Mouse (Mus musculus): ENCODE measurements around the gene Hip1r. TPM values are rescaled to one million over a fixed set of nuclear protein-coding genes. Genes with fewer than 3 reads are reported as not detected.
A peak's percentile ranks its signal among the peaks of the same experiment; 100 is the strongest.

The Hip1r gene
- total and polyA plus RNA-seq, 2 experiments, result 9.7 to 11.5 TPM

- DNase-seq (ENCODE audit: extremely low read depth, low read depth, low spot score), result no peak
- Histone ChIP-seq H3K9ac (ENCODE audit: low read depth, low read length) (no peak overlapping the region), H3K27ac (replicated peaks; ENCODE audit: insufficient read depth, low read depth, low read length) (no peak overlapping the region), H3K4me1 (ENCODE audit: control insufficient read depth, insufficient read depth, low read length) (peaks cover 6% of the 10 kb centered on the region), H3K4me3 (ENCODE audit: insufficient read depth, low read depth, low read length) (no peak overlapping the region), H3K36me3 (ENCODE audit: control insufficient read depth, insufficient read depth, low read length) (no peaks in the 10 kb centered on the region), H3K79me2 (ENCODE audit: control insufficient read depth, insufficient read depth, low read length) (no peaks in the 10 kb centered on the region), H3K27me3 (ENCODE audit: control insufficient read depth, insufficient read depth, low read length) (no peaks in the 10 kb centered on the region)
- WGBS, result 94% methylated on average over 12 of the region's 12 CpGs
- TF ChIP-seq CTCF (IDR thresholded peaks at IDR 0.05; ENCODE audit: low read depth, low read length) (no peak), POLR2A (IDR thresholded peaks at IDR 0.05; ENCODE audit: extremely low read depth, insufficient read depth, low read length) (no peak)
Measured at GRCm38 (mm10) chr5:123933556-123933955, 39.9 kb upstream of the Hip1r start.

- Histone ChIP-seq H3K36me3 (ENCODE audit: control insufficient read depth, insufficient read depth, low read length) (no peaks in the 10 kb centered on the region), H3K4me3 (ENCODE audit: insufficient read depth, low read depth, low read length) (no peak overlapping the region), H3K79me2 (ENCODE audit: control insufficient read depth, insufficient read depth, low read length) (no peaks in the 10 kb centered on the region), H3K9ac (ENCODE audit: low read depth, low read length) (no peak overlapping the region), H3K27ac (replicated peaks; ENCODE audit: insufficient read depth, low read depth, low read length) (no peak overlapping the region), H3K27me3 (ENCODE audit: control insufficient read depth, insufficient read depth, low read length) (no peaks in the 10 kb centered on the region), H3K4me1 (ENCODE audit: control insufficient read depth, insufficient read depth, low read length) (peaks cover 6% of the 10 kb centered on the region)
- no peak for DNase-seq (ENCODE audit: extremely low read depth, low read depth, low spot score)
- WGBS, result 65% methylated on average over 18 of the region's 18 CpGs
- TF ChIP-seq POLR2A (IDR thresholded peaks at IDR 0.05; ENCODE audit: extremely low read depth, insufficient read depth, low read length) (no peak), CTCF (IDR thresholded peaks at IDR 0.05; ENCODE audit: low read depth, low read length) (peak; percentile 40; the same call in 1 of the 2 replicates)
Measured at GRCm38 (mm10) chr5:123933957-123934591, 39.4 kb upstream of the Hip1r start.

GRCm38 (mm10) chr5:123935931-123936330, 37.5 kb upstream of the Hip1r start:
- 92% methylated on average over 5 of the region's 5 CpGs for WGBS
- H3K9ac ChIP-seq (ENCODE audit: low read depth, low read length), result no peak overlapping the region

GRCm38 (mm10) chr5:123938479-123938878, 34.9 kb upstream of the Hip1r start:
- DNase-seq (ENCODE audit: extremely low read depth, low read depth, low spot score), result no peak
- Histone ChIP-seq H3K27me3 (ENCODE audit: control insufficient read depth, insufficient read depth, low read length) (no peaks in the 10 kb centered on the region), H3K27ac (replicated peaks; ENCODE audit: insufficient read depth, low read depth, low read length) (no peak overlapping the region), H3K9ac (ENCODE audit: low read depth, low read length) (no peak overlapping the region), H3K36me3 (ENCODE audit: control insufficient read depth, insufficient read depth, low read length) (no peaks in the 10 kb centered on the region), H3K4me3 (ENCODE audit: insufficient read depth, low read depth, low read length) (no peak overlapping the region), H3K79me2 (ENCODE audit: control insufficient read depth, insufficient read depth, low read length) (no peaks in the 10 kb centered on the region), H3K4me1 (ENCODE audit: control insufficient read depth, insufficient read depth, low read length) (no peaks in the 10 kb centered on the region)
- TF ChIP-seq CTCF (IDR thresholded peaks at IDR 0.05; ENCODE audit: low read depth, low read length) (no peak), POLR2A (IDR thresholded peaks at IDR 0.05; ENCODE audit: extremely low read depth, insufficient read depth, low read length) (no peak)
- WGBS, result 82% methylated on average over 5 of the region's 5 CpGs

More at GRCm38 (mm10) chr5:123935931-123936330, 37.5 kb upstream of the Hip1r start:
- Histone ChIP-seq H3K36me3 (ENCODE audit: control insufficient read depth, insufficient read depth, low read length) (no peaks in the 10 kb centered on the region), H3K79me2 (ENCODE audit: control insufficient read depth, insufficient read depth, low read length) (no peaks in the 10 kb centered on the region), H3K27ac (replicated peaks; ENCODE audit: insufficient read depth, low read depth, low read length) (no peak overlapping the region), H3K4me3 (ENCODE audit: insufficient read depth, low read depth, low read length) (no peak overlapping the region), H3K4me1 (ENCODE audit: control insufficient read depth, insufficient read depth, low read length) (peaks cover 3% of the 10 kb centered on the region), H3K27me3 (ENCODE audit: control insufficient read depth, insufficient read depth, low read length) (no peaks in the 10 kb centered on the region)
- no peak for TF ChIP-seq CTCF (IDR thresholded peaks at IDR 0.05; ENCODE audit: low read depth, low read length)
- TF ChIP-seq POLR2A (IDR thresholded peaks at IDR 0.05; ENCODE audit: extremely low read depth, insufficient read depth, low read length), result no peak
- DNase-seq (ENCODE audit: extremely low read depth, low read depth, low spot score), result no peak

GRCm38 (mm10) chr5:123946546-123946945, 26.9 kb upstream of the Hip1r start:
- Histone ChIP-seq H3K79me2 (ENCODE audit: control insufficient read depth, insufficient read depth, low read length) (no peaks in the 10 kb centered on the region), H3K4me1 (ENCODE audit: control insufficient read depth, insufficient read depth, low read length) (peaks cover 1% of the 10 kb centered on the region; the same call in 1 of the 2 replicates), H3K4me3 (ENCODE audit: insufficient read depth, low read depth, low read length) (no peak overlapping the region), H3K9ac (ENCODE audit: low read depth, low read length) (no peak overlapping the region), H3K27ac (replicated peaks; ENCODE audit: insufficient read depth, low read depth, low read length) (no peak overlapping the region), H3K36me3 (ENCODE audit: control insufficient read depth, insufficient read depth, low read length) (no peaks in the 10 kb centered on the region), H3K27me3 (ENCODE audit: control insufficient read depth, insufficient read depth, low read length) (no peaks in the 10 kb centered on the region)
- 71% methylated on average over 4 of the region's 4 CpGs for WGBS
- no peak for TF ChIP-seq POLR2A (IDR thresholded peaks at IDR 0.05; ENCODE audit: extremely low read depth, insufficient read depth, low read length)
- no peak for TF ChIP-seq CTCF (IDR thresholded peaks at IDR 0.05; ENCODE audit: low read depth, low read length)
- no peak for DNase-seq (ENCODE audit: extremely low read depth, low read depth, low spot score)

- TF ChIP-seq POLR2A (IDR thresholded peaks at IDR 0.05; ENCODE audit: extremely low read depth, insufficient read depth, low read length), result no peak
- TF ChIP-seq CTCF (IDR thresholded peaks at IDR 0.05; ENCODE audit: low read depth, low read length), result peak; percentile 62
- no peaks in the 10 kb centered on the region for H3K36me3 ChIP-seq (ENCODE audit: control insufficient read depth, insufficient read depth, low read length)
- peaks cover 5% of the 10 kb centered on the region for H3K4me1 ChIP-seq (ENCODE audit: control insufficient read depth, insufficient read depth, low read length)
- DNase-seq (ENCODE audit: extremely low read depth, low read depth, low spot score), result peak; percentile 65
- H3K79me2 ChIP-seq (ENCODE audit: control insufficient read depth, insufficient read depth, low read length), result no peaks in the 10 kb centered on the region
- H3K4me3 ChIP-seq (ENCODE audit: insufficient read depth, low read depth, low read length), result no peak overlapping the region
- H3K27ac ChIP-seq (replicated peaks; ENCODE audit: insufficient read depth, low read depth, low read length), result no peak overlapping the region
- H3K27me3 ChIP-seq (ENCODE audit: control insufficient read depth, insufficient read depth, low read length), result no peaks in the 10 kb centered on the region
- H3K9ac ChIP-seq (ENCODE audit: low read depth, low read length), result no peak overlapping the region
- WGBS, result 41% methylated on average over 7 of the region's 7 CpGs
Measured at GRCm38 (mm10) chr5:123947041-123947761, 26.2 kb upstream of the Hip1r start.

Data from liver, adult 2 months (tissue).